Mouse (Mus musculus) heart, embryonic 11.5 days (tissue): Measurements from ENCODE around the gene Odc1. TPM values are rescaled to one million over a fixed set of nuclear protein-coding genes. Genes with fewer than 3 reads are reported as not detected.

Experiments
- ATAC-seq: fragments of 200-750 bp; cut with Nextera tagmentation; replicated peaks from 2 replicates; pipeline ENCODE4 v1.8.0; 2017; ENCODE audit warnings: moderate library complexity; ENCODE audit not compliant: insufficient number of reproducible peaks, low FRiP score, low TSS enrichment
- H3K27ac ChIP-seq: fragments of 300-500 bp; sonication (generic); 2 replicates; pipeline ENCODE4 v1.5.1; 2014; ENCODE audit warnings: mild to moderate bottlenecking, low read depth, low read length
- H3K27me3 ChIP-seq: fragments of 300-500 bp; sonication (generic); 2 replicates; pipeline ENCODE4 v1.6.1; 2014; ENCODE audit warnings: mild to moderate bottlenecking, low read length, mixed read lengths; ENCODE audit not compliant: control insufficient read depth, insufficient read depth
- H3K36me3 ChIP-seq: fragments of 300-500 bp; sonication (generic); 2 replicates; pipeline ENCODE4 v1.6.1; 2014; ENCODE audit warnings: mild to moderate bottlenecking, low read length, moderate library complexity, mixed read lengths; ENCODE audit not compliant: control insufficient read depth, insufficient read depth
- H3K4me1 ChIP-seq: fragments of 300-500 bp; sonication (generic); 2 replicates; pipeline ENCODE4 v1.6.1; 2014; ENCODE audit warnings: low read length; ENCODE audit not compliant: control insufficient read depth, insufficient read depth
- H3K4me2 ChIP-seq: fragments of 300-500 bp; sonication (generic); 2 replicates; pipeline ENCODE4 v1.6.1; 2014; ENCODE audit warnings: mild to moderate bottlenecking, moderate library complexity
- H3K4me3 ChIP-seq: fragments of 300-500 bp; sonication (generic); 2 replicates; pipeline ENCODE4 v1.5.1; 2014; ENCODE audit warnings: low read depth, low read length
- H3K9ac ChIP-seq: fragments of 300-500 bp; sonication (generic); 2 replicates; pipeline ENCODE4 v1.6.1; 2014; ENCODE audit warnings: mild to moderate bottlenecking, low read depth, low read length, moderate library complexity
- H3K9me3 ChIP-seq: fragments of 300-500 bp; sonication (generic); replicated peaks from 2 replicates; pipeline ENCODE4 v1.6.1; 2016; ENCODE audit warnings: low read length; ENCODE audit not compliant: control insufficient read depth
- WGBS: fragments of 180-500 bp; shearing (Covaris S2); extraction: QIAGEN DNeasy Blood & Tissue Kit; methylation state at CpG from one replicate; pipeline ENCODE4 v1.1.7; 2014; ENCODE audit not compliant: insufficient replicate concordance; 5-methylcytosine and 5-hydroxymethylcytosine counted together
- polyA plus RNA-seq: library from polyadenylated mRNA; unstranded; fragments of >200 nt; fragmentation: Nextera tagmentation; extraction: Ambion mirVana; gene quantifications from 2 replicates; pipeline ENCODE4 v1.2.1, GENCODE M21; 2014

Odc1 gene
- polyA plus RNA-seq, 1 experiment from 2014 or later, result 159 TPM

DNA sequence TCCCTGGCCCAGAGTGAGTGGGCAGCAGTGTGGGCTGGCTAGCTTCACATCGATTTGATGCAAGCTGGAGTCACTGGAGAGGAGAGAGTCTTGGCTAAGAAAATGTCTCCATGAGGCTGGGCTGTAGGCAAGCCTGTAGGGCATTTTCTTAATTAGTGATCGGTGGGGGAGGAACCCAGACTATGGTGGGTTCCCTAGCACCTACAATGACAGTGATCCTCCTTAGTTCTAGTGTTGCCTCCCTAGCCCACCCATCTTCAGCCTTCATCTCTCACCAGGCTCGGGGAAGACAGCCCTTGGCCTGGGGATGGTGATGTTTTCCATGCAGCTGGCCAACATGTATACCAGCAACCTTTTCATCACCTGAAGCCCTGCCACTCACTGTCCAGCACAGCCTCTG lies 43.8 kb downstream of the Odc1 start:
- no peak overlapping the region for H3K4me3 ChIP-seq
- ATAC-seq, result no peak
- no peak overlapping the region for H3K9ac ChIP-seq
- H3K4me2 ChIP-seq, result no peak overlapping the region
- H3K27ac ChIP-seq, result no peak overlapping the region
- H3K27me3 ChIP-seq, result no peaks in the 10 kb centered on the region
- no peaks in the 10 kb centered on the region for H3K4me1 ChIP-seq
- WGBS, result 80% methylated on average over 3 of the region's 3 CpGs
- H3K36me3 ChIP-seq, result no peaks in the 10 kb centered on the region
- no peaks in the 10 kb centered on the region for H3K9me3 ChIP-seq

DNA sequence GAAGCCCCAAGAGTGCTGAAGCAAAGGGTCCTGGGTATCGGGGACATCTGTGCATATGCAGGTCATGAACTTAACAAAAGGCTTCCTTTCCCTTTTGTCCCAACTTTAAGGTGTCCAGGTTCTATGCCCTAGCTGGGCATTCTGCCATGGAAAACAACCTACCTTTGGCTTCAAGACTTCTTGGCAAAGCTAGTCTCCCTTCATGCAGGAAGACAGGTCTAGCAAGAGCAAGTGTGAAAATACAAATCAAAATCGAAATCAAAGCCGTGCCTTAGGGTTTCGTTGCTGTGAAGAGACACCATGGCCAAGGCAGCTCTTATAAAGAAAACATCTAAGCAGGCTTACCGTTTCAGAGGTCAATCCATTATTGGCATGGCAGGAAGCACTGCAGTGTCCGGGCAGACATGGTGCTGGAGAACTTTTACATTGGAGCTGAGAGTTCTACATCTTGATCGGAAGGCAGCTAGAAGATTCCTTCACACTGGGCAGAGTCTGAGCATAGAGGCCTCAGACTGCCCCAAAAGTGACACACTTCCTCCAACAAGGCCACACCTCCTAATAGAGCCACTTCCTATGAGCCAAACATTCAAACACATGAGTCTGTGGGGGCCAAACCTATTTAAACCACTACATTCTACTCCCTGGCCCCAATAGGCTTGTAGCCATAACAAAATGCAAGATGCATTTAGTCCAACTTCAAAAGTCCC lies 44.5 kb downstream of the Odc1 start:
- Histone ChIP-seq H3K9ac (no peak overlapping the region), H3K4me2 (no peak overlapping the region), H3K4me3 (no peak overlapping the region), H3K36me3 (no peaks in the 10 kb centered on the region), H3K9me3 (no peaks in the 10 kb centered on the region), H3K27me3 (no peaks in the 10 kb centered on the region), H3K4me1 (no peaks in the 10 kb centered on the region), H3K27ac (no peak overlapping the region)
- 85% methylated on average over 7 of the region's 7 CpGs for WGBS
- no peak for ATAC-seq

DNA sequence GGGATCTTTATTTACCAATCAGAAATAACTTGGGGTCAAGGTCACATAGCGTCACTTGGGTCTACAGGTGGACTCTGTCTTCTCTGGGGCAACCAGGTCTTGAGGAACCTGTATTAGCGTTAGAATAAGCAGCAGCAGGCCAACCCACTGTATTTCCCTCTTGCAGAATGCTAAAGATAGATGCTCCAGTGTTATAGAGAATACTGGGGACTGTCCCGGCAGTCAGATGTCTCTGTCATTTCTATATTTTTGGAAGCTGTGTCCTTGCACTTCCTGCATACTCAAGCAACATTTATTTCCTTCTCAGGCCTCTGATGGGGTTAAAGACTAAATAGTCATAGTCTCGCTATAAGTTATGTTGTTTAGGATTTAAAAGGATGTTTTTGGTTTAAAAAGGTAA lies 46.7 kb downstream of the Odc1 start:
- no peaks in the 10 kb centered on the region for H3K4me1 ChIP-seq
- H3K27ac ChIP-seq, result no peak overlapping the region
- no peaks in the 10 kb centered on the region for H3K9me3 ChIP-seq
- WGBS, result 71% methylated on average over 4 of the region's 4 CpGs
- H3K9ac ChIP-seq, result no peak overlapping the region
- no peak overlapping the region for H3K4me2 ChIP-seq
- no peak for ATAC-seq
- no peaks in the 10 kb centered on the region for H3K36me3 ChIP-seq
- H3K27me3 ChIP-seq, result no peaks in the 10 kb centered on the region
- H3K4me3 ChIP-seq, result no peak overlapping the region

DNA sequence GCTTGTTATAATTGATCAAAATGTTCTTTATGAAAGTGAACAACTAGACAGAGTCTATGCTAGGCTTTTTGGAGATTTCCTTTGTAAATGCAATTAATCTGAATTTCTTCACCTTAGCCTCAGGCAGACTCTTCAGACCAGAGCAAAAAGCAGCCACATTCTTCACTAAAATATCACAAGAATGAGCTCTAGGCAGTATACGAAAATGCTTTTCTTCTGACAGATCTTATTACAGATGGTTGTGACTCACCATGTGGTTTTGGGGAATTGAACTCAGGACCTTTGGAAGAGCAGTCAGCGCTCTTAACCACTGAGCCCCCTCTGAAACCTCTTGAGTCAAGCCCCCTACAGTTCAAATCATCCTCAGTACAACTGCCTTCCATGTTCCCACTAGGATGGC lies 49.4 kb downstream of the Odc1 start:
- no peak overlapping the region for H3K9ac ChIP-seq
- H3K27me3 ChIP-seq, result no peaks in the 10 kb centered on the region
- H3K27ac ChIP-seq, result no peak overlapping the region
- no peak overlapping the region for H3K4me3 ChIP-seq
- WGBS, result 78% methylated on average over 2 of the region's 2 CpGs
- ATAC-seq, result no peak
- H3K4me1 ChIP-seq, result no peaks in the 10 kb centered on the region
- no peaks in the 10 kb centered on the region for H3K36me3 ChIP-seq
- no peaks in the 10 kb centered on the region for H3K9me3 ChIP-seq
- H3K4me2 ChIP-seq, result no peak overlapping the region

DNA sequence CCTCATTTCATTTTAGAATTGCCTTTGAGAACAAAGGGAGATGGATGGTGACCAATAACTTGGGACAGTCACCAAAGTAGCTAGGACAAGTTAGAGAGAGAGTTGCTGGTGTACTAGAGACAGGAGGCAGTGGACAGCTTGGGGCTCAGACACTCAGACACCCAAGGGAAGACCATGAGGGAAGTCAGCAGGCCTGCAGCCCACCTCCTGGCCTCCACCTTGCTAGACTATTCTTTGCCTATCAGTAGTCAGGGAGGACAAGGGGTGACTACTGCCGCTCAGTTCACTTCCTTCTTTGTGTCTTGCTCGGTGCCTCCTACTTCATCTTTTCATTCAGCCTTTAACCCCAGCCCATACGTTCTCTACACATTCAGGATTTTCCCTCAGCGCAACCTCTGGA lies 50.1 kb downstream of the Odc1 start:
- 75% methylated on average over 4 of the region's 4 CpGs for WGBS
- Histone ChIP-seq H3K27ac (no peak overlapping the region), H3K4me1 (no peaks in the 10 kb centered on the region), H3K4me3 (no peak overlapping the region), H3K36me3 (no peaks in the 10 kb centered on the region), H3K27me3 (no peaks in the 10 kb centered on the region), H3K9me3 (no peaks in the 10 kb centered on the region), H3K4me2 (no peak overlapping the region), H3K9ac (no peak overlapping the region)
- ATAC-seq, result no peak

DNA sequence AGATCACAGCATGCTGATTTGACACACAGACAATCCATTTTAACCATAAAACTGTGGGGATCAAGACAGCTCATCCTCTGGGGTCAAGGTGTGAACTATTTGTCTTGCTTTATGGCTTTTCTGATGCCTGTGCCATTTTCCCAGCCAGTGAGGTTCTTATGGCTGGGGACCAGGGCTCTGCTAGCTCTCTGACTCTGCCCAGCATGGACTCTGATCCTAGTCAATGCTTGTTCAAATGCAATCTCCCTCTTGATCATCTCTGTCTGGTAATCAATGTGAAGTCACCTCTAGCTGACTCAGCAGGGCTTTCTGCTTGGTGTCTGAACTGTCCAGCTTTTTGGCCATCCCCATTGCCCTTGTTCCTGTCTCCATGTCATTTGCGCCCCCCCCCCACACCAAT lies 50.6 kb downstream of the Odc1 start:
- ATAC-seq, result no peak
- Histone ChIP-seq H3K27me3 (no peaks in the 10 kb centered on the region), H3K4me2 (no peak overlapping the region), H3K27ac (no peak overlapping the region), H3K4me3 (no peak overlapping the region), H3K9me3 (no peaks in the 10 kb centered on the region), H3K36me3 (no peaks in the 10 kb centered on the region), H3K9ac (no peak overlapping the region), H3K4me1 (no peaks in the 10 kb centered on the region)
- WGBS, result 86% methylated on average over 1 of the region's 1 CpGs

Other genes with a start within 250 kb of the Odc1 start
- gene Atp6v1c2, start 215.4 kb upstream of the Odc1 start, polyA plus RNA-seq, result 0.17 and 0.44 TPM in 2 replicates
- gene Nol10, start 196.3 kb upstream of the Odc1 start, polyA plus RNA-seq, result 15.9 and 18.6 TPM in 2 replicates
- 22.1 and 22.9 TPM in 2 replicates for gene Hpcal1, start 146.1 kb downstream of the Odc1 start, polyA plus RNA-seq